Mouse (Mus musculus): ENCODE data around the gene Gm10840.

Gene Gm10840

DNA sequence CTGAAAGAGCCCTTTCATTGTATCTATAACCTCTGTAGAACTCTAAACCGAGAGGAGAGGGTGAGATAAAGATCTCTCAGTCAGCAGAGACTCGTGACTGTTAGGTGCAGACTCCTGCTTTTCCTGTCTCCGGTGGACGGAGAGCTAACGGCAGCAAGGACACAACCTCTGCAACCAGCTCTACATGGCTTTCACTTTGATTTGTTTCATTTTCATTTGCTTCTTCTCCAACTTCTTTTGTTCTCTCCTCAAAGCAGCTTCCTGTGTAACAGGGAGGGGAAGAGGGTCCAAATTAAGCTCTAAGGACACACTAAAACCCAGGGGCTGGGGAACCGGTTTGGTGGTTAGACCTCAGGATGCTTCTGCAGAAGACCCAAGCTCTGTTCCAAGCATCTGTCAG lies 40.1 kb downstream of the Gm10840 start:
- DNase-seq = no peak

DNA sequence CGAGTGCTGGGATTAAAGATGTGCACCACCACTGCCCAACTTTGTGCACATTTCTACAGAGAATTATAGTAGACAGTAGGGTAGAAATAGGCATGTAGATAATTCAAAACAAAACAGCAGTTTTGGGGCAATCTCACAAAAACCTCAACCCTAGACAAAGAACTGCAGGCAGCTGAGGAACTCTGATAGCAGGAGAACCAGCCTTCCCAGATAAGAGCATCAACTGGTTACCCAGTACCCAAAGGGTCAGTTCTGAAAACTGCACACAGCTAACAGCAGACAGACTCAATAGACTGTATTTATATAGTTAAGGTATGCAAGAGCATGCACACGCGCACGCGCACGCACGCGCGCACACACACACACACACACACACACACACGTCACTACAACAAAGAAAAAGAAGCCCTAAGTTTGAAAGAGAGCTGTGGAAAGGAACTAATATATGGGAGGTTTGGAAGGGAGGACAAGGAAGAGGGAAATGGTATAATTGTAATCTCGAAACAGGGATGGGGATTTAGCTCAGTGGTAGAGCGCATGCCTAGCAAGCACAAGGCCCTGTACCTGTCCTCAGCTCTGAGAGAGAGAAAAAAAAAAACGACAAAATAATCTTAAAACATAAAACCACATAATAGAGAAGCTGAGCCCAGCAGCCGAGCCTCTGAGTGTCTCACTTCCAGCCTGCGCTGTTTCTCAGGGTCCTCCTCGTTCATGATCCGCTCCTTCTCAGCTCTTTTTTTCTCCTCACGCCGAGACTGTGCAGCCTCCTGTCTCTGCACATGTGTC lies 40.9 kb downstream of the Gm10840 start:
- no peak for DNase-seq

DNA sequence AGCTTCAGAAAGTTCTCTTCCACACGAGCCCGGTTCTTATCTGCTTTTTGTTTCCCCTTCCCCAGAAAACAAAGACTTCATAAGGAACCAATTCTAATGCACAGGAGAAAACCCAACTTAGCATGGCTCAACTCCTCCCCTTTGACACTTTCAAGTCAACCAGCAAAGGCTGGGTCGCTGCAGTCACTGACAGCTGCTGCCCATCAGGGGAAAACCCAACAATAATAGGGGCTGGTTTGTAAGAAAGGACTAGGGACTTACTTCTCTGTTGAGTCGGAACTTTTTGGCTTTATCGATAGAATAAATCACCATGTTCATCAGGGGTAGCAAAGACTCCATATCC lies 41.4 kb downstream of the Gm10840 start, which contains the start of gene Strada:
Gene Strada (minus strand): TSS at position 46 of the 343 bp plus-strand sequence.
- DNase-seq = no peak
